Mouse (Mus musculus) WW6 (cell line): ENCODE results near the gene Slc2a4.

ENCODE experiments used
- DNase-seq: peaks from one replicate; pipeline ENCODE4 v3.0.0-alpha.2; 2013; ENCODE audit warnings: low read depth, low spot score

Slc2a4 gene

DNA sequence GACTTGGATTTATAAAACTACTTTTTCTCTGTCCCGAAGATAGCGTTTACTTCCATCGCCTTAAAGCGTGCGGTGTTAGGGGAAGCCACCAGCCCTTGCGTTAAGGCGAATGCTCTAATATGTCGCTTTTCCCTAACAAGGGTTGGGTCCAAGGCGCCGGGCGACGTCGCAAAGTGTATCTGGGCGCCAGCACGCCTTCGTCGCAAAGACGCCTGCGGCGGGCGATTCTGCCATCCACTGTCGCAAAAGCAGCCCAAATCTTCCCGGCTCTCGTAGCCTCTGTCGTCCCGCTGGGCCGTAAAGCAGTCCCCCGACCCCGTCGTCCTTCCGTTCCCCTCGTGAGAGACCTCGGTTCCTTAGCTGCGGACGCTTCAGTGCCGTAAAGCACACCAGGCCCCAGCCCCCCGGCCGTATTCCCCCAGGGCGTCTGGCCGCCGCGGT, 46.6 kb downstream of the Slc2a4 start:
- DNase-seq = peak; percentile 100

DNA sequence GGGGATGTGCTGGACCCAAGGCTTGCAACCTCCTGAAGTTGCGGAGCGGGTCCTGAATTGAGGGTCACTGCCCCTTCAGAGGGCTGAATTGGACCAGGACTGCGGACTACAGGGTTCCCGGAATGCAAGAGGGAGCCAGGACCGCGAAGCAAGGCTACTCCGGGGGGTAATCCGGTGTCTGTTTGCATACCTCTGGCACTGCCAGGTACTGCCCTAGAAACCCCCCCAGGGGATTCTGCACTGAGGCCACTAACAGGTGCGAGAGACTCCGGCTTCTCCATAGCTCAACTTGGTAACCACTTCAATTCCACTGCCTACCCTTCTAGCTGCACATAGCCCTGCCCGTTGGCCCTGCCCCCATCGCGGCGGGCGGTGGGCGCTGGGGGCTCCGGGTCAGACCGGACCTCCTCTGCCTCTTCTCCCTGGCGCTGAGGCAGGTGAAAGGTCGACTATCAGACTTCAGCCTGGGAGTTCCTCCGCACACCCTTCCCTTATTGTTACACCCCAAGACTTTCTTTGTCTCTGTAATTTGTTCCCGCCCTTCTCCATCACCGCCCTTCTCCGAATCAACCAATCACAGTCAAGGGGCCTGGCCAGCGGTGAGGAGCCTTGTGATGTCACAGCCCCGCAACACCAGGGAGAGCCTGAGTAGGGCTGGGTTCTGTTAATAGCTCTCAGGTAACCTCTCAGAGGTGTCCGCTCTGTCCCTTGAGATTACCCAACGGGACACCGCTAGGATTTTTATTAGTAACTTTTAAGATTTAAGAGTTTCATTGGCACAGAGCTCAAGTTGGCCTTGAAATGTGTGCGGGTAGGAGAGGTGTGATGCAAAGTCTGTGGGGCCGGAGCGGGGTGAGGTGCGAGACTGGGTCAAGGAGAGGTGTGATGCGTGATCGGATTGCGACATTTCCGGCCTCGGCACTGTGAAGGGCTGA, 47.2 kb downstream of the Slc2a4 start, which contains the start of the genes 2810408A11Rik and Neurl4:
TSS of gene 2810408A11Rik (minus strand) at position 517 of the 935 bp plus-strand sequence.
TSS of gene Neurl4 (plus strand) at position 602 of the 935 bp plus-strand sequence.
- DNase-seq = peak; percentile 98

DNA sequence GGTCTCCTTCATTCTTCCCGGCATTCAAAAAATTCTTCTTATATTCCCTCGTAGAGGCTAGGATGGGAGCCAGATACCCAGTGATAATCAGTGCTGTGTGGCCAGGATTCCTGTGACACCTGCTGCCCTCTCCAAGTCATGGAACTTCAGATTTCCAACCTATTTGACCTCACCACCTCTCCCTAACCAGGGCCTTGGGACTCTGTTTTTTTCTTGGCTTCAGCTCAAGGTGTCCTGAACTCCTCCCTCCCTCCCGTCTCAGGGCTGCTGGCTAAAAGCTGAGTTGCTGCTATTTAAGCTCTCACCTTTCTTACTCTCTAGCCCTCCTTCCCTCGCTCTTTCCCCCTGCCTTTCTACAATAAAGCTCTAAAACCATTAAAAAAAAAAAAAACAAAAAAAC, 48.1 kb downstream of the Slc2a4 start:
- no peak for DNase-seq

DNA sequence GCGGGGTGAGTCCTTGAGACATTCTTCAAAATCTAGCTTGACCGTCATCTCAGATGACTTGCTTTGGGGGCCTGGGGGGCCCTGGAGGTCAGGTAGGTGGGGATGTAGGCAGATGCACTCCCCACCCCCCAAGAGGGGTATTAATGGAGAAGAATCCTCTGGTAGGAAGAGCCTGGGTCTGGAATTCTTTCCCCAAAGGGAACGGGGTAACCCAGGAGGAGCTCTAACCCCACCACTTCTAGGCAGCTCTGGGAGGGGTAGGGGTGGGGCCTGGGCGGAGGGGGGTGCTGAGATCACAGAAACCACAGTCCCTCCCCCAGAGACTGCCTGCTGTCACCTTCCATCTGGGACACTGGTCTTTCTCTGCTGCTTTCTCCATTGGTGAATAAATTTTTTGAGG, 52.7 kb downstream of the Slc2a4 start, which contains the start of gene Acap1:
TSS of gene Acap1 (minus strand) at position 249 of the 400 bp plus-strand sequence.
- no peak for DNase-seq

DNA sequence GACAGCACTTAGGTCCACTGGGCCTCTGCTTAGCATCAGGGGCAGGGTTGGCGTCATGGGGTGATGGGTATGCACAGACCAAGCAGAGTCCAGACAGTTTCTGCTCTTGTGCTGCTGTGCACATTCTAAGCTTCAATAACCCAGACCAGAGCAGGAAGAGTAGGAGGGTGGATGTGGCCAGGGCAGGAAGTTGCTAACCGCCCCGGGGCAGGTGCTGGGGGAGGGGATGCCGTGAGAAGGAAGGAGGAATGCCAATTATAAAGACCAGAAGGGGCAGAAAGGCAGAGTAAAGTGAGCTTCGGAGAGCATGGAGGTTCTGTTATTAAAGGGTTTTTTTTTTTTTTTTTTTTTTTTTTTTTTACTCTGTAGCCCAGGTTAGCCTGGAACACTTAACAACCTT, 53.3 kb downstream of the Slc2a4 start:
- DNase-seq = no peak
